Mouse (Mus musculus): ENCODE measurements around the gene Flt3. TPM values are rescaled to one million over a fixed set of nuclear protein-coding genes. Genes with fewer than 3 reads are reported as not detected.

Flt3 gene
- total and polyA plus RNA-seq, 3 experiments, result 0.76 to 3.3 (median 2.3) TPM

DNA sequence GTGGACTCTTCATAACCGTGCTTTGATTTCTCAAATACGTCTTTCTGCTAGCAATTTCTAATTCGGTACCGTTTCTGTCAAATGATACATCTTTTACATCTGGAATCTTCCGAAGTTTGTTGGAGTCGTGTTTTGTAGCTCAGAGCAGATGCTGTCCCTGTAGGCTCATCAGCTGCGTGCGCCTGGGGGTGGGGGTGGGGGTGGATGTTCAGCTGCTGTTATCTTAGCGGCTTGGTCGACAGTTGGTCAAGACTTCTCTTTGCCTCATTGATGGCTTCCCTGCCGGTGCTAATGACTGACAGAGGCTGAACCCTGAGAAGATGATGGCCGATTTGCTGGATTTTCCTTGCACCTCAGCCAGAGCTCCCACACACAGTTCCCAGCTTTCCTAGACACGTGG, 13.4 kb downstream of the Flt3 start:
- no peak for TF ChIP-seq TBP (conservative IDR thresholded peaks at IDR 0.05; ENCODE audit: low read depth, low read length)
- TF ChIP-seq KAT2A (IDR thresholded peaks at IDR 0.05; ENCODE audit: insufficient replicate concordance, low read length), result no peak
- no peak for TF ChIP-seq USF2 (conservative IDR thresholded peaks at IDR 0.05; ENCODE audit: low read depth, low read length)
- TF ChIP-seq HCFC1 (IDR thresholded peaks at IDR 0.05; ENCODE audit: low read depth, low read length), result no peak
- H3K27ac ChIP-seq (ENCODE audit: insufficient read depth, low read depth), result no peak overlapping the region

DNA sequence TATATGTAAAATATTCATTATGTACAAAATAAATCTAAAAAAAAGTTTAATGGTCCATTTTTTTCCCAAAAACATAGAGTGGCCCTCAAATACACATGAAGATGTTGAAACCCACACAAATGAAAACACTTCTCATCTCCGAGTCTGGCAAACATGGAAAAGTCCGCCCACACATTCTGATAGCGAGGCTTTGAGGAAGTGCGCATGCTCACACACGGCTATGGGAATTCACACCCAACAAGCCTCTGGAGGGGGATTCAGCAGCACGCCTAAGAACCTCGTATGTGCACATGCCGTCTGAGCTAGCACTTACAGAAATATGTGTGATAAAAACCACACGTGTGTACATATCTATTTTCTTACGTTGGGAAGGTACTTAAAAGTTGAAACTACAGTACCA, 18.9 kb downstream of the Flt3 start:
- H3K79me2 ChIP-seq (replicated peaks; ENCODE audit: control insufficient read depth, extremely low read depth, insufficient read depth, poor library complexity, severe bottlenecking), result no peaks in the 10 kb centered on the region
- no peaks in the 10 kb centered on the region for H3K9me3 ChIP-seq (replicated peaks; ENCODE audit: low read length)
- H3K27me3 ChIP-seq (replicated peaks), result no peaks in the 10 kb centered on the region
- no peak overlapping the region for H3K4me2 ChIP-seq (ENCODE audit: insufficient read depth, low read depth, poor library complexity, severe bottlenecking)
- dilution Hi-C loops (cut with MboI; ENCODE audit: extremely low pct_ligation_motif_present, extremely low pct_unique_long_range_greater_than_20kb, low sequenced_read_pairs) (no loop called here), in situ Hi-C loops (cut with MboI; ENCODE audit: low pct_ligation_motif_present, low pct_unique_long_range_greater_than_20kb, low sequenced_read_pairs) (no loop called here)
- DNase-seq (ENCODE audit: extremely low read depth), result no peak
- TF ChIP-seq CHD2 (IDR thresholded peaks at IDR 0.05; ENCODE audit: low read length) (no peak), RAD21 (IDR thresholded peaks at IDR 0.05; ENCODE audit: low read depth, low read length) (no peak), CHD1 (IDR thresholded peaks at IDR 0.05; ENCODE audit: low read depth, low read length) (no peak), MAFK (IDR thresholded peaks at IDR 0.05; ENCODE audit: insufficient replicate concordance, low read length) (no peak), HCFC1 (IDR thresholded peaks at IDR 0.05; ENCODE audit: low read depth, low read length) (no peak), ZMIZ1 (IDR thresholded peaks at IDR 0.05; ENCODE audit: low read depth, low read length) (no peak), JUN (IDR thresholded peaks at IDR 0.05; ENCODE audit: insufficient read depth, low read depth, low read length) (no peak), NELFE (IDR thresholded peaks at IDR 0.05; ENCODE audit: low read depth, low read length) (no peak), MAZ (IDR thresholded peaks at IDR 0.05; ENCODE audit: low read depth, low read length) (no peak), ZC3H11A (IDR thresholded peaks at IDR 0.05; ENCODE audit: low read depth, low read length) (no peak), ETS1 (conservative IDR thresholded peaks at IDR 0.05; ENCODE audit: low read depth, low read length) (no peak), MEF2A (IDR thresholded peaks at IDR 0.05; ENCODE audit: borderline replicate concordance, low read depth, low read length) (no peak), USF2 (conservative IDR thresholded peaks at IDR 0.05; ENCODE audit: low read depth, low read length) (no peak), UBTF (IDR thresholded peaks at IDR 0.05; ENCODE audit: low read depth, low read length) (no peak)
- no peak overlapping the region for H3K9ac ChIP-seq (ENCODE audit: insufficient read depth, low read depth)
- H3K4me1 ChIP-seq (ENCODE audit: control insufficient read depth in 1 of 2, insufficient read depth in 2 of 2), result no peaks in the 10 kb centered on the region
- no peaks in the 10 kb centered on the region for H3K36me3 ChIP-seq (replicated peaks in 1 of 2; ENCODE audit: control insufficient read depth in 1 of 2, insufficient read depth in 1 of 2, low read length in 1 of 2)
- no peak overlapping the region for H3K27ac ChIP-seq (ENCODE audit: insufficient read depth, low read depth)
- H3K4me3 ChIP-seq (replicated peaks in 1 of 3; ENCODE audit: low read depth in 2 of 3, low read length in 2 of 3, poor library complexity in 1 of 3), result no peak overlapping the region

More for the DNA sequence above, 13.4 kb downstream of the Flt3 start:
- in situ Hi-C loops (cut with MboI; ENCODE audit: low pct_ligation_motif_present, low pct_unique_long_range_greater_than_20kb, low sequenced_read_pairs), result no loop called here
- no peak overlapping the region for H3K4me2 ChIP-seq (ENCODE audit: insufficient read depth, low read depth, poor library complexity, severe bottlenecking)
- dilution Hi-C loops (cut with MboI; ENCODE audit: extremely low pct_ligation_motif_present, extremely low pct_unique_long_range_greater_than_20kb, low sequenced_read_pairs), result no loop called here
- H3K27me3 ChIP-seq (replicated peaks), result no peaks in the 10 kb centered on the region
- no peaks in the 10 kb centered on the region for H3K36me3 ChIP-seq (replicated peaks in 1 of 2; ENCODE audit: control insufficient read depth in 1 of 2, insufficient read depth in 1 of 2, low read length in 1 of 2)
- no peaks in the 10 kb centered on the region; a peak in 1 of 4 replicates for H3K4me1 ChIP-seq (ENCODE audit: control insufficient read depth in 1 of 2, insufficient read depth in 2 of 2)
- no peak overlapping the region for H3K9ac ChIP-seq (ENCODE audit: insufficient read depth, low read depth)
- DNase-seq (ENCODE audit: extremely low read depth), result no peak
- H3K4me3 ChIP-seq (replicated peaks in 1 of 3; ENCODE audit: low read depth in 2 of 3, low read length in 2 of 3, poor library complexity in 1 of 3), result no peak overlapping the region
- no peaks in the 10 kb centered on the region for H3K79me2 ChIP-seq (replicated peaks; ENCODE audit: control insufficient read depth, extremely low read depth, insufficient read depth, poor library complexity, severe bottlenecking)
- no peaks in the 10 kb centered on the region for H3K9me3 ChIP-seq (replicated peaks; ENCODE audit: low read length)
